Mouse (Mus musculus) hindbrain, embryonic 16.5 days (tissue): ENCODE data around the gene Zbtb37. TPM values are rescaled to one million over a fixed set of nuclear protein-coding genes. Genes with fewer than 3 reads are reported as not detected.

ENCODE experiments used
- ATAC-seq: fragments of 200-750 bp; cut with Nextera tagmentation; 2 replicates; pipeline ENCODE4 v1.8.0; 2017; ENCODE audit warnings: moderate TSS enrichment, moderate library complexity
- H3K27ac ChIP-seq: fragments of 300-500 bp; sonication (generic); 2 replicates; pipeline ENCODE4 v1.5.1; 2014; ENCODE audit warnings: low read depth, mild to moderate bottlenecking, control low read depth, low read length, moderate library complexity
- H3K27me3 ChIP-seq: fragments of 300-500 bp; sonication (generic); replicated peaks from 2 replicates; pipeline ENCODE4 v1.6.1; 2014; ENCODE audit warnings: low read length; ENCODE audit not compliant: control insufficient read depth, insufficient read depth
- H3K36me3 ChIP-seq: fragments of 300-500 bp; sonication (generic); 2 replicates; pipeline ENCODE4 v1.6.1; 2014; ENCODE audit warnings: mild to moderate bottlenecking, low read length, moderate library complexity, mixed read lengths; ENCODE audit not compliant: control insufficient read depth, insufficient read depth
- H3K4me1 ChIP-seq: fragments of 300-500 bp; sonication (generic); 2 replicates; pipeline ENCODE4 v1.6.1; 2014; ENCODE audit warnings: low read depth, low read length; ENCODE audit not compliant: control insufficient read depth, insufficient read depth
- H3K4me2 ChIP-seq: fragments of 300-500 bp; sonication (generic); 2 replicates; pipeline ENCODE4 v1.6.1; 2014; ENCODE audit warnings: mild to moderate bottlenecking, low read length, control low read depth, moderate library complexity
- H3K4me3 ChIP-seq: fragments of 300-500 bp; sonication (generic); 2 replicates; pipeline ENCODE4 v1.5.1; 2014; ENCODE audit warnings: mild to moderate bottlenecking, low read length, control low read depth, moderate library complexity
- H3K9ac ChIP-seq: fragments of 300-500 bp; sonication (generic); 2 replicates; pipeline ENCODE4 v1.6.1; 2014; ENCODE audit warnings: low read depth, mild to moderate bottlenecking, control low read depth, low read length, moderate library complexity
- H3K9me3 ChIP-seq: fragments of 300-500 bp; sonication (generic); 2 replicates; pipeline ENCODE4 v1.6.1; 2014; ENCODE audit warnings: mild to moderate bottlenecking, low read length, moderate library complexity; ENCODE audit not compliant: control insufficient read depth
- WGBS: fragments of 180-500 bp; shearing (Covaris S2); extraction: QIAGEN DNeasy Blood & Tissue Kit; methylation state at CpG from one replicate; pipeline ENCODE4 v1.1.7; 2014; 5-methylcytosine and 5-hydroxymethylcytosine counted together
- polyA plus RNA-seq: library from polyadenylated mRNA; unstranded; fragments of >200 nt; fragmentation: Nextera tagmentation; extraction: Ambion mirVana; gene quantifications from 2 replicates; pipeline ENCODE4 v1.2.1, GENCODE M21; 2015

Gene Zbtb37
- polyA plus RNA-seq, 1 experiment from 2014 or later = 11.8 TPM

- Histone ChIP-seq H3K9ac (no peak overlapping the region), H3K27me3 (no peaks in the 10 kb centered on the region), H3K4me1 (no peaks in the 10 kb centered on the region), H3K9me3 (no peaks in the 10 kb centered on the region), H3K4me3 (no peak overlapping the region), H3K36me3 (peaks cover 32% of the 10 kb centered on the region), H3K4me2 (no peak overlapping the region), H3K27ac (no peak overlapping the region)
- no peak for ATAC-seq
- 96% methylated on average over 1 of the region's 1 CpGs for WGBS
Observed at GRCm38 (mm10) chr1:160967268-160967667, 67.4 kb downstream of the Zbtb37 start.

GRCm38 (mm10) chr1:160963199-160963598, 71.5 kb downstream of the Zbtb37 start:
- peaks cover 38% of the 10 kb centered on the region for H3K36me3 ChIP-seq

More at GRCm38 (mm10) chr1:160963199-160963598, 71.5 kb downstream of the Zbtb37 start:
- Histone ChIP-seq H3K27me3 (no peaks in the 10 kb centered on the region), H3K9me3 (no peaks in the 10 kb centered on the region), H3K4me2 (no peak overlapping the region), H3K27ac (no peak overlapping the region), H3K4me1 (no peaks in the 10 kb centered on the region), H3K4me3 (no peak overlapping the region), H3K9ac (no peak overlapping the region)
- WGBS = 92% methylated on average over 7 of the region's 7 CpGs
- no peak for ATAC-seq

Other genes starting within 250 kb of the Zbtb37 start
- 30.0 and 32.7 TPM in 2 replicates for gene Rabgap1l, start 241.6 kb downstream of the Zbtb37 start, polyA plus RNA-seq
- gene Rc3h1, start 128.4 kb downstream of the Zbtb37 start, polyA plus RNA-seq = 5.0 and 6.0 TPM in 2 replicates
- gene Serpinc1, start 56.3 kb downstream of the Zbtb37 start, polyA plus RNA-seq = 2.7 and 3.1 TPM in 2 replicates
- 28.5 and 29.0 TPM in 2 replicates for gene Dars2, start 35.8 kb upstream of the Zbtb37 start, polyA plus RNA-seq
- gene Cenpl, start 35.9 kb upstream of the Zbtb37 start, polyA plus RNA-seq = 10.4 and 11.7 TPM in 2 replicates
- 17.2 and 21.1 TPM in 2 replicates for gene Klhl20, start 96.7 kb upstream of the Zbtb37 start, polyA plus RNA-seq
- 29.8 and 32.0 TPM in 2 replicates for gene Ankrd45, start 107.8 kb upstream of the Zbtb37 start, polyA plus RNA-seq
- 0.87 and 1.1 TPM in 2 replicates for gene Tex50, start 124.5 kb upstream of the Zbtb37 start, polyA plus RNA-seq
- gene Prdx6, start 216.4 kb upstream of the Zbtb37 start, polyA plus RNA-seq = 182 and 208 TPM in 2 replicates